Comparison of ENCODE assay signal across 14 mouse cellular contexts in the genomic region with DNA sequence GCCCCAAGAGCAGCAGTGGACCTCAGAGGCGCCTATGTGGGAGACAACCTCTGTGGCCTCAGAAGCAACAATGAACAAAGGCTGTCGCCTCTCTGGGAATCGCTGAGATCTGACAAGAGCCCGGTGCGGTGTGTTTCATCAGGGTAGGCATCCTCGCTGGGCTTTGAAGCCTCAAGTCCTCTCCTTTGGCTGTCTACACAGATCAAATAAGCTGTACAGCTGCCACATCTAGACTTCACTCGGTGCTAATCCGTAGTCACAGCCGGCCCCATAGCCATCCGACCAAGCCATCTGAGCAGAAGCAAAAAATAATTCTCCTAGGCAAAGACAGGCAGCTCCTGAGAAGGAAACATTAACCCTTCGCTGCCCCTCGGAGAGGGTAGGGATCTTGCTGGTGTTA. TPM values are rescaled to one million over a fixed set of nuclear protein-coding genes. Genes with fewer than 3 reads are reported as not detected.
DNase-seq lines count a peak whose midpoint lies in the region; ATAC-seq and TF ChIP-seq lines count a peak whose summit lies in the region.
"Had no signal": no experiment of that assay in that cellular context is flagged by ENCODE, and none has a peak within 500 bp of the region (broad histone marks: within the 10 kb centered on the region; RNA-seq: fewer than 3 reads in every experiment).

No protein-coding gene starts in this region.

- H3K27me3 ChIP-seq in hindbrain, embryonic 12.5 days = no peaks in the 10 kb centered on the region
- no peaks in the 10 kb centered on the region for H3K27me3 ChIP-seq in midbrain, embryonic 15.5 days (replicated peaks)
- H3K27me3 ChIP-seq: limb, embryonic 12.5 days; stomach, embryonic 15.5 days had no signal

- no peak for TF ChIP-seq CTCF in cortical plate, adult 2 months (IDR thresholded peaks at IDR 0.05; ENCODE audit: extremely low read depth, insufficient read depth, low read length)

- peak overlapping the region; percentile 15 for H3K4me2 ChIP-seq in hindbrain, embryonic 12.5 days (replicated peaks)
- H3K4me2 ChIP-seq in midbrain, embryonic 15.5 days = peak overlapping the region; percentile 79
- H3K4me2 ChIP-seq: limb, embryonic 12.5 days; stomach, embryonic 15.5 days had no signal

- no peaks in the 10 kb centered on the region for H3K9me3 ChIP-seq in ES-E14 (ENCODE audit: control insufficient read depth, insufficient read depth, low read depth, low read length)
- no peaks in the 10 kb centered on the region for H3K9me3 ChIP-seq in hindbrain, embryonic 12.5 days (replicated peaks)
- no peaks in the 10 kb centered on the region for H3K9me3 ChIP-seq in midbrain, embryonic 15.5 days
- H3K9me3 ChIP-seq: heart, embryonic 10.5 days; limb, embryonic 12.5 days; stomach, embryonic 15.5 days had no signal

- peaks cover under 1% of the 10 kb centered on the region for H3K36me3 ChIP-seq in ES-E14 (ENCODE audit: control insufficient read depth, insufficient read depth, low read length, poor library complexity, severe bottlenecking)
- H3K36me3 ChIP-seq in hindbrain, embryonic 12.5 days = peaks cover 1% of the 10 kb centered on the region
- H3K36me3 ChIP-seq in midbrain, embryonic 15.5 days (replicated peaks) = no peaks in the 10 kb centered on the region

- intact Hi-C loops in heart, postnatal 36 days (cut with DNase I) = no loop called here

- no peak for TF ChIP-seq POLR2A in cortical plate, adult 2 months (IDR thresholded peaks at IDR 0.05; ENCODE audit: extremely low read depth, insufficient read depth, low read length)

- H3K27ac ChIP-seq in ES-E14 (ENCODE audit: insufficient read depth, low read depth, low read length, poor library complexity, severe bottlenecking) = 0 out of 2 replicates have a peak overlapping the region, but pooled peaks have one; percentile 9
- H3K27ac ChIP-seq in cortical plate, adult 2 months (ENCODE audit: insufficient read depth, low read length) = peak overlapping the region; percentile 41
- peak overlapping the region; percentile 98 for H3K27ac ChIP-seq in hindbrain, embryonic 12.5 days
- H3K27ac ChIP-seq in midbrain, embryonic 15.5 days = peak overlapping the region; percentile 98
- H3K27ac ChIP-seq: heart, embryonic 10.5 days; limb, embryonic 12.5 days; stomach, embryonic 15.5 days had no signal

- H3K4me1 ChIP-seq in ES-E14 (ENCODE audit: control insufficient read depth in 2 of 2, insufficient read depth in 2 of 2, low read length in 2 of 2, poor library complexity in 1 of 2) = peaks cover 9 to 10% of the 10 kb centered on the region in 2 experiments; a peak in 3 of 4 replicates
- peaks cover 8% of the 10 kb centered on the region for H3K4me1 ChIP-seq in cortical plate, adult 2 months (ENCODE audit: control insufficient read depth, insufficient read depth, low read length)
- H3K4me1 ChIP-seq in hindbrain, embryonic 12.5 days = peaks cover 18% of the 10 kb centered on the region
- H3K4me1 ChIP-seq in midbrain, embryonic 15.5 days = peaks cover 31% of the 10 kb centered on the region

- peak overlapping the region; percentile 40; the same call in 1 of the 2 replicates for H3K9ac ChIP-seq in ES-E14 (ENCODE audit: insufficient read depth, low read depth, low read length, poor library complexity, severe bottlenecking)
- H3K9ac ChIP-seq in hindbrain, embryonic 12.5 days = peak overlapping the region; percentile 15; the same call in 1 of the 2 replicates
- peak overlapping the region; percentile 27; the same call in 1 of the 2 replicates for H3K9ac ChIP-seq in midbrain, embryonic 15.5 days
- H3K9ac ChIP-seq: limb, embryonic 12.5 days; stomach, embryonic 15.5 days had no signal

- in situ Hi-C loops in ES-E14 (cut with MboI; ENCODE audit: low sequenced_read_pairs in 2 of 2, unreplicated experiment in 2 of 2) = no loop called here

- peak overlapping the region in 1 of 2 experiments; percentile 20; a peak in 1 of 4 replicates for H3K4me3 ChIP-seq in ES-E14 (ENCODE audit: insufficient read depth in 1 of 2, low read depth in 1 of 2, low read length in 2 of 2, poor library complexity in 1 of 2, severe bottlenecking in 1 of 2)
- H3K4me3 ChIP-seq in cortical plate, adult 2 months (ENCODE audit: insufficient read depth, low read length) = no peak overlapping the region
- no peak overlapping the region for H3K4me3 ChIP-seq in hindbrain, embryonic 12.5 days
- H3K4me3 ChIP-seq in midbrain, embryonic 15.5 days = peak overlapping the region; percentile 12
- H3K4me3 ChIP-seq: heart, embryonic 10.5 days; limb, embryonic 12.5 days; stomach, embryonic 15.5 days had no signal

- 36% methylated on average over 12 of the region's 12 CpGs for WGBS in hindbrain, embryonic 12.5 days
- WGBS in midbrain, embryonic 15.5 days = 18% methylated on average over 12 of the region's 12 CpGs

- ATAC-seq in hindbrain, embryonic 12.5 days (ENCODE audit: low FRiP score) = no peak
- no peak for ATAC-seq in midbrain, embryonic 15.5 days (replicated peaks)

- DNase-seq in ES-E14 (ENCODE audit: low read depth, low spot score) (no peak), adipocyte (ENCODE audit: low spot score) (no peak)
- DNase-seq in heart, postnatal 36 days = no peak
- no peak for DNase-seq in frontal cortex, adult 2 months (ENCODE audit: extremely low spot score in 1 of 2, low spot score in 1 of 2)
- DNase-seq: adrenal gland, postnatal 14 days; lung, adult 18-20 months had no signal

TF ChIP-seq in ES-E14, 5 proteins besides CTCF, POLR2A, EP300 and RAD21:
- TF ChIP-seq CHD2 (IDR thresholded peaks at IDR 0.05; ENCODE audit: low read depth, low read length) = no peak
- TF ChIP-seq MAFK (IDR thresholded peaks at IDR 0.05; ENCODE audit: insufficient read depth, low read depth, low read length) = no peak
- no peak for TF ChIP-seq HCFC1 (IDR thresholded peaks at IDR 0.05; ENCODE audit: borderline replicate concordance, insufficient read depth, low read length)
- TF ChIP-seq ZC3H11A (IDR thresholded peaks at IDR 0.05; ENCODE audit: borderline replicate concordance, low read depth, low read length) = no peak
- TF ChIP-seq ZNF384 (IDR thresholded peaks at IDR 0.05; ENCODE audit: low read depth, low read length) = no peak

RNA-seq across cellular contexts. Expression of a gene that starts 2.3 kb away (rescaled TPM):
- 322 and 361 TPM in 2 replicates for total RNA-seq in ES-E14 (2012; rRNA removed)
- 901 and 956 TPM in 2 replicates for polyA plus RNA-seq in cortical plate, adult 2 months (2012; rRNA removed)
- polyA plus RNA-seq in hindbrain, embryonic 12.5 days (2016; fragmentation: Nextera tagmentation; extraction: Ambion mirVana) = 4,582 and 4,772 TPM in 2 replicates
- 7,501 and 7,674 TPM in 2 replicates for polyA plus RNA-seq in midbrain, embryonic 15.5 days (2015; fragmentation: Nextera tagmentation; extraction: Ambion mirVana)
- 10 to 100 TPM; 28.4 to 28.9 TPM for total RNA-seq in heart, postnatal 36 days (2021)
- 976 and 1,019 TPM in 2 replicates for polyA plus RNA-seq in frontal cortex, adult 2 months (2012; rRNA removed)

RNA-seq across cellular contexts. Expression of a gene that starts 30.7 kb away (rescaled TPM):
- 4.8 and 6.9 TPM in 2 replicates for total RNA-seq in ES-E14 (2012; rRNA removed)
- 78.7 and 81.5 TPM in 2 replicates for polyA plus RNA-seq in cortical plate, adult 2 months (2012; rRNA removed)
- polyA plus RNA-seq in hindbrain, embryonic 12.5 days (2016; fragmentation: Nextera tagmentation; extraction: Ambion mirVana) = 9.7 and 9.8 TPM in 2 replicates
- polyA plus RNA-seq in midbrain, embryonic 15.5 days (2015; fragmentation: Nextera tagmentation; extraction: Ambion mirVana) = 22.6 and 24.7 TPM in 2 replicates
- 10 to 100 TPM; 19.0 to 24.0 TPM for total RNA-seq in heart, postnatal 36 days (2021)
- polyA plus RNA-seq in frontal cortex, adult 2 months (2012; rRNA removed) = 60.0 and 65.6 TPM in 2 replicates

RNA-seq across cellular contexts. Expression of a gene that starts 45.0 kb away (rescaled TPM):
- 13.7 and 18.3 TPM in 2 replicates for total RNA-seq in ES-E14 (2012; rRNA removed)
- polyA plus RNA-seq in cortical plate, adult 2 months (2012; rRNA removed) = 0.23 and 0.31 TPM in 2 replicates
- 6.3 and 7.6 TPM in 2 replicates for polyA plus RNA-seq in hindbrain, embryonic 12.5 days (2016; fragmentation: Nextera tagmentation; extraction: Ambion mirVana)
- 1.3 and 1.9 TPM in 2 replicates for polyA plus RNA-seq in midbrain, embryonic 15.5 days (2015; fragmentation: Nextera tagmentation; extraction: Ambion mirVana)
- under 1 TPM in 1 of 2 experiments, not detected in 1; 0.22 TPM for total RNA-seq in heart, postnatal 36 days (2021)
- polyA plus RNA-seq in frontal cortex, adult 2 months (2012; rRNA removed) = 0.50 TPM in 1 of 2 replicates, not detected in the other
- total RNA-seq: gastrocnemius, adult 8-10 months; neutrophil, adult 5-6 weeks had no signal

Comparison
In these comparisons a context has a peak if more than half of its experiments do, and no peak if none do; other contexts are left out.
1. H3K27ac ChIP-seq: peak in every context shown above with its lines; median percentile 98 in hindbrain, embryonic 12.5 days; 98 in midbrain, embryonic 15.5 days; 41 in cortical plate, adult 2 months; 9 in ES-E14.